Mouse (Mus musculus) mesoderm, embryonic 11.5 days (tissue): ENCODE measurements at regions not wholly inside any gene's neighbourhood (a gene's known extent, or its start where the extent isn't known, plus 50 kb on each side); places are given as distances from the start of the nearest gene placed in this dataset.

Experiments
- DNase-seq: peaks from one replicate; pipeline ENCODE4 v3.0.0-alpha.2; 2012; ENCODE audit warnings: low read depth, low spot score

DNA sequence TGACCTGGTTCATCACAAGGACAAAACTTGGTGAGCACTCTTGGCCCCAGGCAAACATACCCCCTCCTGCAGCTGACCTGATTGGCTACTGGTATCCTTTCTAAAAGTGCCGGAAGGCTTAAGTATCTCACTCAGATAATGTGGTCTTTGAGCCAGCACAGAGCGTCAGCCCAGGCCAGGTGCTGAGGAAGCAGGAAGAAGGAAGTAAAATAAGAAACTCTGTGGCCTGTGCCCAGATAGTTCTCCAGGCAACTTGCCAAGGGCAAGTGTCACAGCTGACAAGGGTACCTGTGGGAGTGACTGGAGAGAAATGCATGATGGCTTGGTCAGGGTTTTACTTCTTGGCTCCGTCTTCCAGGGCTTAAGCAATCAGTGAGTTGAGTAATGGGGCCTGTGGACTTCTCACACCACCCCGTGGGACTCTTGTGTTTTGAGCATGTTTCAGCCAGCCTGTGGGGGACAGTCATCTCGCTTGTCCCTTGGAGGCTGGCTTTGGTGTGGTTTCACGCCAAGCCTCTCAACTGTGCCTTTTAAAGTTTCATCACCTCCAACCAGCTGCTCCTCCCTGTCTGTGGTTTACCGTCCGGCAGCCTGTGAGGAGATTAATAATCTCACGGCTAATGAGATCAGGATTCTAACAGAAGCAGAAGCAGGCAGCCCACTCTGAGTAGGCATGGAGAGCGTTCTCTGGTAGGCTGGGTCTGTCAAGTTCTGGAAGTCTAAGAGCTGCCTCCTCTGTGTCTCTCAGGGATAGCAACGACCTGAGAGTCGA is 356.8 kb downstream of the Agtpbp1 start:
- DNase-seq: no peak

DNA sequence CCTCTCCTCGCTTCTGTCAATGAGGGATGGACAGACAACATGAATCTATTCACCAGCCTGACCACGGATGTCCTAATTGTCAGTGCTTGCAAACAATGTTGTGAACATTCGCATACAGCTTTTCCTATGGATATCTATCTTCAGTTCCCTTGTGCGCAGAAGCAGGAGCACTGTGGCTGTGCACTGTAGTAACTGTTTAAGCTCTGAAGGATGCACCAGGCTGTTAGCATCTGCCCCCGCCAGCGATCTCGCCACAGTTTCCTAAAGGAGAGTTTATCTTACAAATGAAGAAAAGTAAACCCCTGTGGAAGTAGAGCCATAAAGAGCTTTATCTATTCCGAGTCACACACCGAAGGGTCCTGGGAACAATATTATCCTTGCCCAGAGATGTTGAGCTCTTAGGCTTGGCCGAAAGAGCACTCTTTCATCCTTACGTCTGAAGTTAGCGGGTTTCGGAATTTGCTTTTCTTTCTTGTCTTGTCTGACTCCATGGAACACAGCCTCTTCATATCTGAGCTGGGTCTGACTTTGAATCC is 357.4 kb downstream of the Agtpbp1 start:
- DNase-seq: no peak

DNA sequence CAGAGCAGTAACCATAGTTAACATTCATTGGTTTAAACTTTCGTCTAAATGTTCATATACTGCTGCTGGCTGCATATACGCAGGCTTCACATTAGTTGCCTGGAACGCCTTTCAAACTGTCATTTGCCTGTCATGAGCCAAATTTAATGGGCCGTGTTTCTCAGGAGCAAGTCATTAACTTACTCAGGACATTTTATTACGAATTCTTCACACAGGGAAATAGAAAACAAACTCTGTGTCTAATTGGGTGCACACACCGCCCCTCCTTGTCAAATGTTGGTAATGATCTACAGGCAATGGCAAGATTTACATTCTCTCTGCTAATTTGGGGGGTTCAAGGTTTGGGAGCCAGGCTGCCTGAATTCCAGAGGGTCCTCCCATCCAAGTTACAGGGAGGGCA is 364.4 kb downstream of the Agtpbp1 start:
- DNase-seq: no peak

DNA sequence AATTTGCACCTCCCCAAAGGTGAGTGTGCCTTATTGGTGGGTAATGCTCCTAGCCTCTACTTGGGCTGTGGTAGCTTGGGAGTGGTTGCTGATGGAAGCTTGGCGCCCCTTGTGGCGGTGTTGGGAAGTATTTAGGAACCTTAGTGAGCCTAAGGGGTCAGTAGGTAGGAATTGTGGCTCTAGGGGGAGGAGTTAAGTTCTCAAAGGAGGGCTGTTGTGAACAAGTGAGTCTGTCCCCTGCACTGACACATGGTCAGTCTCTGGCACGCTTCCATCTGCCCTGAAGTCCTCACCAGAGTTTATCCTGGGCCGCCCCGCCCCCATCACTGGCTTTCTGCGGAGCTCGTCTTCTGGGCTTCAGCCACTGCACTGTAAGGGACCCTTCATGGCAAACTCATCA is 364.9 kb downstream of the Agtpbp1 start:
- DNase-seq: peak; percentile 49

DNA sequence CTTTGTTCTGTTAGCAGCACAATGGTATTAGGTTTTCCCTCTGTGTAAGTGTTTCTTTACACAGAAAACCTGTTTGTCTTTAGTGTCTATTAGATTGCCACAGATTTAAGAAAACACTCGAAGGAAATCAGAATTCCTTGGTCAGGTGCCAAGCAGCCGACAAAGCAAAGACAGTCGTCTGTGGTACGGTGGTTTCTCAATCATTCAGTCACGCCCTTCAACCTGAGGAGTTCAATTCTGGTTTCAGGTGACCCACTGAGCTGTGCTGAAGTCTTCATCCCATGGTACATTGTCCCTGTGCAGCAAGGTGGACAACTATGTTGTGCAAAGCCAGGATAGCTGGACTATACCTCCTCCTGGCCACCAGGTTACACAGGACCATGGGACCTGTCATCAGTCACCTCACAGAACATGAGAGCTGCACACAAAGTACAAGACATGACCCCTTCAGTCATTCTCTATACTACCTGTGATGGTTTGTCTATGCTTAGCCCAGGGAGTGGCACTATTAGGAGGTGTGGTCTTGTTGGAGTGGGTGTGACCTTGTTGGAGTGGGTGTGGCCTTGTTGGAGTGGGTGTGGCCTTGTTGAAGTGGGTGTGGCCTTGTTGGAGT is 368.2 kb downstream of the Agtpbp1 start:
- DNase-seq: no peak

DNA sequence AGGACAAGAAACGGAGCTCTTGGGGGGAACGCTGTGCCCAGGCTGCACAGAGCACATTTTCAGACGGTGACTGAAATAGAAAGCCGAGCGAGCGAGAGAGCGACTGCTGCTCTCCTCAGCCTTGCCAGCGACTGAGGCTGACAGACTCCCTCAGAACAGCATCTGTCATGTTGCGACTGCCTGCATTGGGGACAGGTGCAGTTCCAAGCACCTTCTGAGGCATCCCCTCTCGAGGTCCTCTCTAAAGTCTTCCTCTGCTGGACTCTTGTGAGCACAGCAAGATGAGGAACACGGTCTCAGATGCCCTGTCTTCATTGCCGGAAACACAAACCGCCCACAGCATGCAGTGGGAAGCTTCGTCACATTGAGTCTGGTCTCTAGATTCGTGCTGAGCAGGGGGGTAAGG is 372.7 kb downstream of the Agtpbp1 start:
- no peak for DNase-seq

DNA sequence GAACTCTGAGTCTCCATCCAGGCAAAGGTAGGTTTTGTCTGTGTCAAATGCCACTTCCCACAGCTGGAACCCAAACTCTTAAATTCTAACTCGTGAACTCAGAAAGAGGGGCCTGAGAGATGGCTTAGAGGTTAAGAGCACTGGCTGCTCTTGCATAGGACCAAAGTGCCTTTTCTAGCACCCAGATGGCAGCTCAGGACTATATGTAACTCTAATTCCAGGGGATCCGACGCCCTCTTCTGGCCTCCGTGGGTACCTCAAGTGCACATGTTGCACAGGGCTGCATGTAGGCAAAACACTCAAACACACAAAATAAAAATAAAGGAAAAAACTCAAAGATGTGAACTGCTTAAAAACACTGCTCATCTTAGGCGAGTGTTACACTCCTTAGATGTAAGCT is 374.2 kb downstream of the Agtpbp1 start:
- DNase-seq: no peak

DNA sequence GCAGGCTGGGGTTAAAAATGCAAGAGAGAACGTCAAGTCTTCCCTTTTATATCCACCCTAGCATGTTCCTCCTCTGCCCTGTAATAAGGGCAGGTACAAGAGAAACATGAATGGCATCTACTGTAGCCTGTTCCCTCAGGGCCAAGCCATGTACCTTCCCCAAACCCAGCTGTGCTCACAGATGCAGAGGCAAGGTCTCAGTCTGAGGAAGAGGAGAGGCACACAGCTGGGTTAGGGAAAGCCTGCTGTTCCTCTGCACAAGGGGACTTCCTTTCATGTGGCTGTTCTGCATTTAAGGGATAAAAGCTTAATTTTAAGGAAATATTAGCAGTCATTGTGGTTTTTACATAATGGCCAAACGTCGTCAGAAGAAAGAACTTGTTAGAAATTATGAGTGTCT is 378.8 kb downstream of the Agtpbp1 start:
- no peak for DNase-seq

DNA sequence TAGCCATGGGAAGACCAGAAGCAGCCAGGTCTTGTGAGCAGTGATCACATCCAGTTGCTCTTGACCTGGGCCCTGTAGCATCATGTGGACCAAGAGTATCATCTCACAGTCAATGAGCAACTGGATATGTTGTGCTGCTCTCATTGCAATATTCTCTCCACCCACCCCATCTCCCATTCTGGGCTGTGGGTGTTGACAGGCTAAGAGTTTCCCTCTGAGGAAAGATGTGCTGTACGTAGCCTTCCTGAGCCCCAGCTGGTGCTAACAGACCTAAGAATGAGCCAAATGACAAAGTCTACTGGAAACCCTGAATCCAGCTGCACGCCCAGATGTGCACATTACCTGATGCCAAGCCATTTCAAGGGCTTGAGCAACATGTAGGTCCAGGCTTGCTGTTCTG is 380.5 kb downstream of the Agtpbp1 start:
- DNase-seq: no peak

DNA sequence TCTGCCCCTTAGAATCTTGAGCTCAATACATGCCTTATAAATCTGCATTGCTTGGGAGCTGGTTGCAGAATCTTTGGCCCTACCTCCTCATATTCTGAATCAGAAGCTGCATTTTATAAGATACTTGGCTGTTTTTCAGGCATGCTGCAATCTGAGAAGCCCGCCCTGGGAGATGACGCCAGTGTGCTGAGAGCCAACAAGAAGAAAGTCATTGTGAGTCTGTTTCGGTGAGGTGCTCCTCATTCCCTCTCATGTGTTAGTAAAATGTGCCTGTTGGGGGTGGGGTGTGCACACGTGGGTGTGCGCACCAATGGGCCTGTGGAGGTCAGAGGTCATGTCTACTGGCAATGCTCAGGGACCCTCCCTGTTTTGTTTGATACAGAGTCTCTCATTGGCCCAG is 388.7 kb downstream of the Agtpbp1 start:
- no peak for DNase-seq

DNA sequence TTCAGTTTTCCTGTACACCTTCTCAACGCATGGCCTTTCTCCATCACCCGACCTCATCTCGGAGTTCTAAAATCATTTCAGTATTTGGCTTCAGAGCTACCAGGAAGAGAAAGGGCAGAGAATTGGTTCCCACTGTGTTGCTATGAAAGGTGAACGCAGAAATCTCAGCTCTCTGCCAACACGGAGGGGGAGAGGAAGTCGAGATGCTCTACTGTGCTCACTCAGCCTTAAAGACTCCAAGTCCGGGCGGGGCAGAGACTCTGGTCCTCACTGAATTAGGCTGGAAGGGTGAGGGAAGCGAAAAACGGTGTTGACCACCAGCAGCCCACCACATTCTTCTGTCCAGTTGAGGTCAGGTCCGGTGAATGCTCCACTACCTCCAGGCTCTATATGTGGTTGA is 382.1 kb downstream of the Ntrk2 start:
- no peak for DNase-seq
